Mouse (Mus musculus): ENCODE results near the gene Gm26602. TPM values are rescaled to one million over a fixed set of nuclear protein-coding genes. Genes with fewer than 3 reads are reported as not detected.

The Gm26602 gene
- polyA plus RNA-seq, 1 experiment, result not detected

DNA sequence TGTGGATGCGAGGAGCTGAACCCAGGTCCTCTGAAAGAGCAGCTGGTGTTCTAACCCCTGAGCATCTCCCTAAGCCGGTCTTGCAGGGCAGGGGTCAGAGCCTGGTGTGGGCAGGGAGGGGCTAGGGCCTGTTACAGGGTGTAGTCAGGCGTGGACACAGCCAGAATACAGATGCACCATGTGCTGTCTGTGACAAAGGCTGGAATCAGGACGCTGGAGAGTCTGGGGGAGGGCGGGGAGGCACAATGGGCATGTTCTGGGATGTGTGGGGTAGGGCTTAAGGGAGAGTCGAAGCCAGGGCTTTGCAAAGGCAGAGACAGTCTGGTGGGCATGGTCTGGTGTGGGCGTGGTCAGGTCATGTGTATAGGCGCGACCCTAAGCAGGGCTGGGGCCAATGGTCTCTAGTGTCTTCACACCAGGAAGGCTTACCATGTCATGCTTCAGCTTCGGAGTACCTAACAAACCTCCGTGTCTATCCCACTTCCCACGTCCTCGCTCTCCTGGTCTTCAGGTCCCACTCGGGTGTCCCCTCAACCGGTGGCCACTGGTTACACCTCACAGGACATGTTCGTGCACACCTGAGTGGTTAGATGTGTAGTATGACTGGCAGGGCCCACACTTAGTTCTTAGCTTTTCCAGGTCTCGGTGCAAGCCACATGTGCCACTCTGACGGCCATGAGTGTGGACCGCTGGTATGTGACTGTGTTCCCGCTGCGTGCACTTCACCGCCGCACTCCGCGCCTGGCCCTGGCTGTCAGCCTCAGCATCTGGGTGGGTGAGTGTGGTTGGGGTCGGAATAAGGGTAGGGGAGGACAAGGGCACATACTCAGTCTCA, 9.6 kb downstream of the Gm26602 start:
- WGBS, result 55% methylated on average over 26 of the region's 26 CpGs
- peak; percentile 19 to 38 for DNase-seq
- no peaks in the 10 kb centered on the region for H3K27me3 ChIP-seq (ENCODE audit: control insufficient read depth, insufficient read depth, low read length)
- no peak overlapping the region for H3K4me3 ChIP-seq (replicated peaks; ENCODE audit: insufficient read depth, low read depth, low read length)
- TF ChIP-seq POLR2A (IDR thresholded peaks at IDR 0.05; ENCODE audit: borderline replicate concordance, insufficient read depth, low read length) (no peak), CTCF (IDR thresholded peaks at IDR 0.05; ENCODE audit: borderline replicate concordance, insufficient read depth, low read depth, low read length) (no peak)
- no peak overlapping the region for H3K27ac ChIP-seq (ENCODE audit: insufficient read depth, low read length)
- peaks cover 11% of the 10 kb centered on the region; the same call in 1 of the 2 replicates for H3K4me1 ChIP-seq (ENCODE audit: control insufficient read depth, insufficient read depth, low read length)

GRCm38 (mm10) chr10:79920958-79921535, 10.4 kb downstream of the Gm26602 start, which contains the start of gene R3hdm4:
Gene R3hdm4, minus strand, starts transcription at chr10:79921208.
- peak; percentile 30 to 53 for DNase-seq
- Histone ChIP-seq H3K4me1 (ENCODE audit: control insufficient read depth, insufficient read depth, low read length) (peaks cover 9% of the 10 kb centered on the region; the same call in 1 of the 2 replicates), H3K27ac (ENCODE audit: insufficient read depth, low read length) (no peak within 1 kb of the TSS), H3K4me3 (replicated peaks; ENCODE audit: insufficient read depth, low read depth, low read length) (peak within 1 kb of the TSS; percentile 49), H3K27me3 (ENCODE audit: control insufficient read depth, insufficient read depth, low read length) (no peaks in the 10 kb centered on the region)
- TF ChIP-seq CTCF (IDR thresholded peaks at IDR 0.05; ENCODE audit: borderline replicate concordance, insufficient read depth, low read depth, low read length), result no peak
- TF ChIP-seq POLR2A (IDR thresholded peaks at IDR 0.05; ENCODE audit: borderline replicate concordance, insufficient read depth, low read length), result no peak
- WGBS, result 5% methylated on average over 41 of the region's 41 CpGs

DNA sequence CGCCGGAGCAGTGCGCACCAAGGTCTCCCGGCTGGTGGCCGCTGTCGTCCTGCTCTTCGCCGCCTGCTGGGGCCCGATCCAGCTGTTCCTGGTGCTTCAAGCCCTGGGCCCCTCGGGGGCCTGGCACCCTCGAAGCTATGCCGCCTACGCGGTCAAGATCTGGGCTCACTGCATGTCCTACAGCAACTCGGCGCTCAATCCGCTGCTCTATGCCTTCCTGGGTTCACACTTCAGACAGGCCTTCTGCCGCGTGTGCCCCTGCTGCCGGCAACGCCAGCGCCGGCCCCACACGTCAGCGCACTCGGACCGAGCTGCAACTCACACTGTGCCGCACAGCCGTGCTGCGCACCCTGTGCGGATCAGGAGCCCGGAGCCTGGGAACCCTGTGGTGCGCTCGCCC, 10.9 kb downstream of the Gm26602 start:
- Histone ChIP-seq H3K27ac (ENCODE audit: insufficient read depth, low read length) (no peak overlapping the region), H3K4me1 (ENCODE audit: control insufficient read depth, insufficient read depth, low read length) (peaks cover 12% of the 10 kb centered on the region; the same call in 1 of the 2 replicates), H3K27me3 (ENCODE audit: control insufficient read depth, insufficient read depth, low read length) (no peaks in the 10 kb centered on the region), H3K4me3 (replicated peaks; ENCODE audit: insufficient read depth, low read depth, low read length) (peak overlapping the region; percentile 49)
- TF ChIP-seq POLR2A (IDR thresholded peaks at IDR 0.05; ENCODE audit: borderline replicate concordance, insufficient read depth, low read length), result no peak
- TF ChIP-seq CTCF (IDR thresholded peaks at IDR 0.05; ENCODE audit: borderline replicate concordance, insufficient read depth, low read depth, low read length), result no peak
- DNase-seq, result peak in 1 of 2 experiments; percentile 58
- WGBS, result 7% methylated on average over 34 of the region's 34 CpGs

DNA sequence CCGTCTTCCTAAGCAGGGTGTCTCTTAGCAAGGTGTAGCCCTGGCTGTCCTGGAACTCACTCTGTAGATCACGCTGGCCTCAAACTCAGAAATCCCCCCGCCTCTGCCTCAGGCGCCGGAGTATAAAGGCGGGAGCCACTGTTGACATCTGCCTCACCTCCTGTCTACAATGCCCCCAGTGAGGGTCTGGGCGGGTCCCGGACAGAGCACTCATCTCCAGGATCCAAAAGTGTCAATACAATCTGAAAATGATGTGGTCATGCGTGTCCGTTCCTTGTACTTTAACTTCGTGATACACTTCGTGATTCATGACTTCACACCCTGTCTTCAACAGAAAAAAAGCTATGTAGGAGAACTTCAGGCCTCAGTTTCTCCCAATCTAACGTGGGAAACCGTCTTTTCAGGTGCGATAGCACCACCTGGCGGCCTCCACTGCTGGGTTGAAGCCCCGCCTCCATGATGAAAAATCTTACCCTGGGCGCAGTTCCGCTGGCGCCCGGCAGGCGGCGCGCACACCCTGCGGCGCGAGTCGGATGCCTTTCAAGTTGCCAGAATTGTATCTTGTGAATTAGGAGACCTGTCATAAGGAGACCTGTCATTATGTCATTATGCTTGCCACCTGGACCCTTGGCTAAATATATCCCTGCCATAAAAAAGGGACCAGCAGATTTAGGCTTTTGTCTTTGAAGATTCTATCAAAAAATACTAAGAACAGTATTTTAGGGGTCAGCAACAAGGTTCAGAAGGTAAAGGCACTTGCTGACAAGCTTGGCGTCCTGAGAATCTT, 14.5 kb downstream of the Gm26602 start:
- Histone ChIP-seq H3K4me1 (ENCODE audit: control insufficient read depth, insufficient read depth, low read length) (peaks cover 24% of the 10 kb centered on the region), H3K4me3 (replicated peaks; ENCODE audit: insufficient read depth, low read depth, low read length) (no peak overlapping the region), H3K27ac (ENCODE audit: insufficient read depth, low read length) (no peak overlapping the region), H3K27me3 (ENCODE audit: control insufficient read depth, insufficient read depth, low read length) (no peaks in the 10 kb centered on the region)
- no peak for TF ChIP-seq POLR2A (IDR thresholded peaks at IDR 0.05; ENCODE audit: borderline replicate concordance, insufficient read depth, low read length)
- peak; percentile 99 for TF ChIP-seq CTCF (IDR thresholded peaks at IDR 0.05; ENCODE audit: borderline replicate concordance, insufficient read depth, low read depth, low read length)
- DNase-seq, result peak; percentile 90 to 97
- WGBS, result 8% methylated on average over 29 of the region's 29 CpGs

GRCm38 (mm10) chr10:79925785-79926490, 15.3 kb downstream of the Gm26602 start:
- TF ChIP-seq POLR2A (IDR thresholded peaks at IDR 0.05; ENCODE audit: borderline replicate concordance, insufficient read depth, low read length), result no peak
- TF ChIP-seq CTCF (IDR thresholded peaks at IDR 0.05; ENCODE audit: borderline replicate concordance, insufficient read depth, low read depth, low read length), result no peak
- Histone ChIP-seq H3K4me3 (replicated peaks; ENCODE audit: insufficient read depth, low read depth, low read length) (peak overlapping the region; percentile 67), H3K4me1 (ENCODE audit: control insufficient read depth, insufficient read depth, low read length) (peaks cover 23% of the 10 kb centered on the region), H3K27me3 (ENCODE audit: control insufficient read depth, insufficient read depth, low read length) (no peaks in the 10 kb centered on the region), H3K27ac (ENCODE audit: insufficient read depth, low read length) (peak overlapping the region; percentile 72)
- no peak for DNase-seq
- WGBS, result 7% methylated on average over 15 of the region's 15 CpGs

DNA sequence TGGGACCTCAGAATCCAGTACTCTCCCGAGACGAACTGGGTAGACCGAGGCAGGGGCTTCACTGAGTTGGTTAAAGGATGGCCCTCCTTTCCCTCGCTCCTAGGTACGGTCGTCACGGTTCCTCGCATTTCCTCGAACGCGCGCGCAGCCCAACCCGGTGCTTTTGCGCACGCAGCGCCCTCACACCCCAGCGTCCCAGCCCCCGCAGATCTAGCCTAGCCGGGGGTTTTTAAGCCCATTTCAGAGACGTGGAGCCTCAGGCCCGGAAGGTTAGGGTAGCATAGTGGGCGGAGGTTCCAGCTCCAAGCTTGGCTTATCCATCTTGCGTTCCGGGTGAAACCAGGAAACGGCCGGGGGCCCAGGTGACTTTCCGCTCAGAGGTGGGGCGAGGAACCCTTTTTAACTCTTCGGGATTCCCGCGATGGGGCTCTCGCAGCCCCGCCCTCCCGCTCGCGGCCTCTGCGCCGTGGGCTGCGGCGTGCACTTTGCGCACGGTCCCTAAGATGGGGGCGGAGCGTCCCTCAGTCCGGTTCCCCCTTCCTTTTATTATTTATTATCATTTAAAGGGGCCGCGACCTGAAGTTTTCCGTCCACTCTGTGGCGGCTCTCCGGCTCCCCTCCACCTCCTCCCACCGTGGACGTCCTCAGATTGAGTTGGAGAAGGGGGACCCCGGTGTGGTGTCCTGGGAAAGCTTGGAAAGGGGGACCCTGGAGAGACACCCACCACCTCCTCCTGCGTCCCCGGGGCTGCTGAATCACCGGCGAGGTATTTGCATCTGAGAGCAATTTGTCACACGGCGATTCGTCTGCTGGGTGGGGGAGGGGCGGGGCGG, 16.1 kb downstream of the Gm26602 start, which contains the start of gene Arid3a:
Gene Arid3a (plus strand): TSS at position 553 of the 833 bp plus-strand sequence.
- WGBS, result under 1% methylated on average over 63 of the region's 63 CpGs
- H3K4me1 ChIP-seq (ENCODE audit: control insufficient read depth, insufficient read depth, low read length), result peaks cover 30% of the 10 kb centered on the region
- TF ChIP-seq CTCF (IDR thresholded peaks at IDR 0.05; ENCODE audit: borderline replicate concordance, insufficient read depth, low read depth, low read length), result no peak
- TF ChIP-seq POLR2A (IDR thresholded peaks at IDR 0.05; ENCODE audit: borderline replicate concordance, insufficient read depth, low read length), result no peak
- DNase-seq, result peak; percentile 90 to 92
- peak within 1 kb of the TSS; percentile 67 for H3K4me3 ChIP-seq (replicated peaks; ENCODE audit: insufficient read depth, low read depth, low read length)
- H3K27ac ChIP-seq (ENCODE audit: insufficient read depth, low read length), result peak within 1 kb of the TSS; percentile 74
- no peaks in the 10 kb centered on the region for H3K27me3 ChIP-seq (ENCODE audit: control insufficient read depth, insufficient read depth, low read length)

All from cerebellum, adult 2 months (tissue).